Mouse (Mus musculus): ENCODE measurements around the gene Fmn2.
A peak's percentile ranks its signal among the peaks of the same experiment; 100 is the strongest.

Fmn2 gene

GRCm38 (mm10) chr1:174670846-174671245 lies 169.2 kb downstream of the Fmn2 start:
- DNase-seq, result no peak

- DNase-seq, result peak; percentile 7
Measured at GRCm38 (mm10) chr1:174674586-174674985, 173.0 kb downstream of the Fmn2 start.

- no peak for DNase-seq
Measured at GRCm38 (mm10) chr1:174675316-174675715, 173.7 kb downstream of the Fmn2 start.

- DNase-seq, result no peak
Measured at GRCm38 (mm10) chr1:174676187-174676586, 174.6 kb downstream of the Fmn2 start.

- DNase-seq, result no peak
Measured at GRCm38 (mm10) chr1:174677211-174677610, 175.6 kb downstream of the Fmn2 start.

- no peak for DNase-seq
Measured at GRCm38 (mm10) chr1:174689301-174689700, 187.7 kb downstream of the Fmn2 start.

- no peak for DNase-seq
Measured at GRCm38 (mm10) chr1:174700871-174701270, 199.2 kb downstream of the Fmn2 start.

- DNase-seq, result no peak
Measured at GRCm38 (mm10) chr1:174701835-174702234, 200.2 kb downstream of the Fmn2 start.

GRCm38 (mm10) chr1:174703909-174704308 lies 202.3 kb downstream of the Fmn2 start:
- DNase-seq, result no peak

GRCm38 (mm10) chr1:174719729-174720458 lies 218.3 kb downstream of the Fmn2 start:
- DNase-seq, result no peak

- DNase-seq, result no peak
Measured at GRCm38 (mm10) chr1:174728771-174729170, 227.1 kb downstream of the Fmn2 start.

GRCm38 (mm10) chr1:174732715-174733114 lies 231.1 kb downstream of the Fmn2 start:
- no peak for DNase-seq

- no peak for DNase-seq
Measured at GRCm38 (mm10) chr1:174738958-174739357, 237.3 kb downstream of the Fmn2 start.

- no peak for DNase-seq
Measured at GRCm38 (mm10) chr1:174742667-174743066, 241.0 kb downstream of the Fmn2 start.

- no peak for DNase-seq
Measured at GRCm38 (mm10) chr1:174748520-174748919, 246.9 kb downstream of the Fmn2 start.

- no peak for DNase-seq
Measured at GRCm38 (mm10) chr1:174750893-174751461, 249.4 kb downstream of the Fmn2 start.

GRCm38 (mm10) chr1:174759354-174759753 lies 257.7 kb downstream of the Fmn2 start:
- DNase-seq, result no peak

GRCm38 (mm10) chr1:174765757-174766156 lies 264.1 kb downstream of the Fmn2 start:
- no peak for DNase-seq

- DNase-seq, result no peak
Measured at GRCm38 (mm10) chr1:174766852-174767251, 265.2 kb downstream of the Fmn2 start.

GRCm38 (mm10) chr1:174771871-174772281 lies 270.3 kb downstream of the Fmn2 start:
- DNase-seq, result no peak

- no peak for DNase-seq
Measured at GRCm38 (mm10) chr1:174781037-174781436, 279.4 kb downstream of the Fmn2 start.

- DNase-seq, result no peak
Measured at GRCm38 (mm10) chr1:174788617-174789016, 287.0 kb downstream of the Fmn2 start.

- DNase-seq, result no peak
Measured at GRCm38 (mm10) chr1:174811846-174812245, 310.2 kb downstream of the Fmn2 start.

GRCm38 (mm10) chr1:174826562-174826961 lies 324.9 kb downstream of the Fmn2 start:
- DNase-seq, result no peak

GRCm38 (mm10) chr1:174836861-174837260 lies 335.2 kb downstream of the Fmn2 start:
- no peak for DNase-seq
